Mouse (Mus musculus) bone marrow, adult 2 months (tissue): Measurements from ENCODE around the gene Hephl1. TPM values are rescaled to one million over a fixed set of nuclear protein-coding genes. Genes with fewer than 3 reads are reported as not detected.

Experiments
- H3K27ac ChIP-seq: fragments of 200-500 bp; 2 replicates; pipeline ENCODE4 v1.5.1; 2012; ENCODE audit warnings: low read depth, mild to moderate bottlenecking, control low read depth, inconsistent platforms, low read length; ENCODE audit not compliant: control insufficient read depth, poor library complexity, insufficient read depth
- H3K4me1 ChIP-seq: fragments of 200-500 bp; 2 replicates; pipeline ENCODE4 v1.6.1; 2011; ENCODE audit warnings: low read length; ENCODE audit not compliant: control insufficient read depth, insufficient read depth
- H3K4me3 ChIP-seq: fragments of 200-500 bp; replicated peaks from 2 replicates; pipeline ENCODE3; 2011; ENCODE audit warnings: mild to moderate bottlenecking, low read depth, low read length, control low read depth; ENCODE audit not compliant: control insufficient read depth
- CTCF ChIP-seq: fragments of 200-500 bp; IDR thresholded peaks from 2 replicates; pipeline ENCODE4 v1.5.1; 2011; ENCODE audit warnings: low read length, control low read depth; ENCODE audit not compliant: control insufficient read depth, insufficient read depth
- POLR2A ChIP-seq: fragments of 200-500 bp; IDR thresholded peaks from 2 replicates; pipeline ENCODE4 v1.6.1; 2011; ENCODE audit warnings: low read depth, mild to moderate bottlenecking, control low read depth, low read length, borderline replicate concordance; ENCODE audit not compliant: control insufficient read depth
- WGBS: fragments of 180-500 bp; shearing (Covaris S2); methylation state at CpG from one replicate; pipeline ENCODE4 v1.1.7; 2018; 5-methylcytosine and 5-hydroxymethylcytosine counted together
- polyA plus RNA-seq: library from polyadenylated mRNA; stranded (reverse); fragments of >200 nt; gene quantifications from 2 replicates; pipeline ENCODE4 v1.2.4, GENCODE M21; 2011; ENCODE audit warnings: low replicate concordance; ENCODE audit not compliant: missing spikeins, insufficient read depth, insufficient read length

Gene Hephl1
- polyA plus RNA-seq, 1 experiment: not detected

- WGBS: 68% methylated on average over 5 of the region's 5 CpGs
- H3K27ac ChIP-seq: no peak overlapping the region
- TF ChIP-seq CTCF (no peak), POLR2A (no peak)
- no peak overlapping the region for H3K4me3 ChIP-seq
- H3K4me1 ChIP-seq: peaks cover 7% of the 10 kb centered on the region
Observed at GRCm38 (mm10) chr9:15020561-15021080, 91.3 kb downstream of the Hephl1 start.

GRCm38 (mm10) chr9:15018756-15019131, 93.2 kb downstream of the Hephl1 start:
- TF ChIP-seq POLR2A (no peak), CTCF (no peak)
- peak overlapping the region; percentile 67; the same call in 1 of the 2 replicates for H3K27ac ChIP-seq
- no peak overlapping the region for H3K4me3 ChIP-seq
- 20% methylated on average over 5 of the region's 5 CpGs for WGBS
- peaks cover 7% of the 10 kb centered on the region for H3K4me1 ChIP-seq

GRCm38 (mm10) chr9:15017791-15018755, 93.8 kb downstream of the Hephl1 start:
- TF ChIP-seq CTCF (no peak), POLR2A (no peak)
- H3K4me3 ChIP-seq: no peak overlapping the region
- H3K4me1 ChIP-seq: peaks cover 7% of the 10 kb centered on the region
- WGBS: 13% methylated on average over 18 of the region's 18 CpGs
- peak overlapping the region; percentile 67 for H3K27ac ChIP-seq

GRCm38 (mm10) chr9:15015223-15015956, 96.5 kb downstream of the Hephl1 start:
- Histone ChIP-seq H3K4me1 (peaks cover 7% of the 10 kb centered on the region), H3K27ac (no peak overlapping the region), H3K4me3 (no peak overlapping the region)
- peak; percentile 82 for TF ChIP-seq CTCF
- TF ChIP-seq POLR2A: no peak
- 55% methylated on average over 7 of the region's 7 CpGs for WGBS

GRCm38 (mm10) chr9:15007566-15007965, 104.3 kb downstream of the Hephl1 start:
- TF ChIP-seq POLR2A (no peak), CTCF (no peak)
- Histone ChIP-seq H3K4me1 (no peaks in the 10 kb centered on the region; the same call in 1 of the 2 replicates), H3K4me3 (no peak overlapping the region), H3K27ac (no peak overlapping the region)
- WGBS: 90% methylated on average over 14 of the region's 14 CpGs

- TF ChIP-seq POLR2A (no peak), CTCF (no peak)
- no peak overlapping the region for H3K4me3 ChIP-seq
- no peak overlapping the region for H3K27ac ChIP-seq
- no peaks in the 10 kb centered on the region; the same call in 1 of the 2 replicates for H3K4me1 ChIP-seq
- WGBS: 67% methylated on average over 7 of the region's 9 CpGs
Observed at GRCm38 (mm10) chr9:15004298-15004685, 107.6 kb downstream of the Hephl1 start.

- Histone ChIP-seq H3K4me3 (no peak overlapping the region), H3K27ac (no peak overlapping the region), H3K4me1 (no peaks in the 10 kb centered on the region; the same call in 1 of the 2 replicates)
- TF ChIP-seq POLR2A (no peak), CTCF (no peak)
- 79% methylated on average over 10 of the region's 10 CpGs for WGBS
Observed at GRCm38 (mm10) chr9:15003676-15004297, 108.1 kb downstream of the Hephl1 start.
